ENCODE assay signal across 26 mouse cellular contexts in the genomic region with DNA sequence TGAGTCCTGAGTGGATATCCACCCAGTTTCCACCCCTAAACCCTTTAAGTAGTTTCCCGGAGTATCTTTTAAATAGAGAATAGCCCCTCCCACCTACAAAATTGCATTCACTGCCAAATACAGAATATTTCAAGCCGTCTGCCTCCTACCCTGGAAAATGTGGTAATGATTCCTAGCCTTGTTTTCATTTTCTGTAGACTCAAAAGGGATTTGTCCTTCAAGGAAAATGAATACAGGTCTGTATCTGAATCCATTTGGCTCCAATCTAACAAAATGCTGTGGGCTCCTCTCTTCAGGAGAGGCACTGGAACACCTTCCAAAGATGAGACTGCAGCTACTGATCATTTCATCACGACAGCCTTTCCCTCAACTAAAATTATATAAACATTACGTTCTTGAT.
"Had no signal": no experiment of that assay in that cellular context is flagged by ENCODE, and none has a peak within 500 bp of the region (broad histone marks: within the 10 kb centered on the region; RNA-seq: fewer than 3 reads in every experiment).

No protein-coding gene starts in this region.

- H3K4me3 ChIP-seq: gastrocnemius, adult 2 months; heart, embryonic 10.5 days; heart, embryonic 12.5 days; hindbrain, embryonic 13.5 days; hindbrain, embryonic 15.5 days; kidney, embryonic 15.5 days; limb, embryonic 13.5 days; limb, embryonic 15.5 days; liver, embryonic 12.5 days had no signal

- H3K27ac ChIP-seq: gastrocnemius, adult 2 months; heart, embryonic 10.5 days; hindbrain, embryonic 13.5 days; hindbrain, embryonic 15.5 days; hindbrain, postnatal 0 days; kidney, embryonic 15.5 days; kidney, postnatal 0 days; limb, embryonic 13.5 days; limb, embryonic 15.5 days; liver, embryonic 12.5 days; liver, embryonic 14.5 days had no signal

- ATAC-seq: hindbrain, postnatal 0 days; intestine, embryonic 16.5 days; liver, embryonic 12.5 days had no signal

- DNase-seq: gastrocnemius, adult 2 months; gastrocnemius, postnatal 10 days; gastrocnemius, postnatal 25 days; heart, adult 18-20 months; heart, postnatal 14 days; heart, postnatal 36 days; kidney, adult 11 months; kidney, adult 2 months; kidney, adult 9 months; kidney, postnatal 14 days; kidney, postnatal 36 days; layer of hippocampus, adult 9-11 months; layer of hippocampus, postnatal 36 days; left cerebral cortex, postnatal 4 days had no signal
